Mouse (Mus musculus) heart, embryonic 11.5 days (tissue): ENCODE results near the gene Carmil1. TPM values are rescaled to one million over a fixed set of nuclear protein-coding genes. Genes with fewer than 3 reads are reported as not detected.

Source experiments
- ATAC-seq: fragments of 200-750 bp; cut with Nextera tagmentation; replicated peaks from 2 replicates; pipeline ENCODE4 v1.8.0; 2017; ENCODE audit warnings: moderate library complexity; ENCODE audit not compliant: insufficient number of reproducible peaks, low FRiP score, low TSS enrichment
- H3K27ac ChIP-seq: fragments of 300-500 bp; sonication (generic); 2 replicates; pipeline ENCODE4 v1.5.1; 2014; ENCODE audit warnings: mild to moderate bottlenecking, low read depth, low read length
- H3K27me3 ChIP-seq: fragments of 300-500 bp; sonication (generic); 2 replicates; pipeline ENCODE4 v1.6.1; 2014; ENCODE audit warnings: mild to moderate bottlenecking, low read length, mixed read lengths; ENCODE audit not compliant: control insufficient read depth, insufficient read depth
- H3K36me3 ChIP-seq: fragments of 300-500 bp; sonication (generic); 2 replicates; pipeline ENCODE4 v1.6.1; 2014; ENCODE audit warnings: mild to moderate bottlenecking, low read length, moderate library complexity, mixed read lengths; ENCODE audit not compliant: control insufficient read depth, insufficient read depth
- H3K4me1 ChIP-seq: fragments of 300-500 bp; sonication (generic); 2 replicates; pipeline ENCODE4 v1.6.1; 2014; ENCODE audit warnings: low read length; ENCODE audit not compliant: control insufficient read depth, insufficient read depth
- H3K4me2 ChIP-seq: fragments of 300-500 bp; sonication (generic); 2 replicates; pipeline ENCODE4 v1.6.1; 2014; ENCODE audit warnings: mild to moderate bottlenecking, moderate library complexity
- H3K4me3 ChIP-seq: fragments of 300-500 bp; sonication (generic); 2 replicates; pipeline ENCODE4 v1.5.1; 2014; ENCODE audit warnings: low read depth, low read length
- H3K9ac ChIP-seq: fragments of 300-500 bp; sonication (generic); 2 replicates; pipeline ENCODE4 v1.6.1; 2014; ENCODE audit warnings: mild to moderate bottlenecking, low read depth, low read length, moderate library complexity
- H3K9me3 ChIP-seq: fragments of 300-500 bp; sonication (generic); replicated peaks from 2 replicates; pipeline ENCODE4 v1.6.1; 2016; ENCODE audit warnings: low read length; ENCODE audit not compliant: control insufficient read depth
- WGBS: fragments of 180-500 bp; shearing (Covaris S2); extraction: QIAGEN DNeasy Blood & Tissue Kit; methylation state at CpG from one replicate; pipeline ENCODE4 v1.1.7; 2014; ENCODE audit not compliant: insufficient replicate concordance; 5-methylcytosine and 5-hydroxymethylcytosine counted together
- polyA plus RNA-seq: library from polyadenylated mRNA; unstranded; fragments of >200 nt; fragmentation: Nextera tagmentation; extraction: Ambion mirVana; gene quantifications from 2 replicates; pipeline ENCODE4 v1.2.1, GENCODE M21; 2014

Carmil1 gene
- polyA plus RNA-seq, 1 experiment from 2014 or later: 8.4 TPM

DNA sequence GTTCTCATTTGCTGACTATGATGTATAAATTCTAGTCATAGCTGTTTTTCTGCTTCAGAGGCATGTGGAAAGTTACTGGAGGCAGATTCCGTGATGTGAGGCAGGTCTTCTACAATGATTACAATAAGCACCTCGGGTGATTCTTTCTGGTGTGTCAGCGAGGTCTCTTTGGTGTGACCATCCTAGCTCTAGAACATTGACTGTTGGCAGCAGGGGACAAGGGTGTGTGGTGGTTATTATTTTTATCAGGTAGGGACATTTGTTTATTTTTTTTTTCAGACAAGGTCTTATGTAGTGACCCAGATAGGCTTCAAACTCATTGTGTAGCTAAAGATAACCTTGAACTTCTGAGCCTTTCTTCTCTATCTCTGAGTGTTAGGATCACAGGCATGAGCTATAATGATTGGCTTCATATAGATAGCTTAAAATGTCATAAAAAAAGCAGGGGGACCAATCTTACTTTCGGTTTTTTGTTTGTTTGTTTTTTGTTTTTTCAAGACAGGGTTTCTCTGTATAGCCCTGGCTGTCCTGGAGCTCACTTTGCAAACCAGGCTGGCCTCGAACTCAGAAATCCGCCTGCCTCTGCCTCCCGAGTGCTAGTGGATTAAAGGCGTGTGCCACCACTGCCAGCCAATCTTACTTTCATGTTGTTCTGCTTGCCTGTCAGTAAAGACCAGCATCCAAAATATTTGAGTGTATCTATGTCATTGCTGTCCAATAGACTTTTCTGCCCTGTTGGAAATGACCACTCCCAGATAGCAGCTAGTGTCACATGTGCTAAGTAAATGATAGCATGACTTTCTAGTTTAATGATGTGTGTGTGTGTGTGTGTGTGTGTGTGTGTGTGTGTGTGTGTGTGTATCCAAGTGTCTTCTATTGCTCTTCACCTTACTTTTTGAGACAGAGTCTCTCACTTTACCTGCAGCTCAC is 30.7 kb upstream of the Carmil1 start:
- WGBS: 74% methylated on average over 8 of the region's 8 CpGs
- H3K36me3 ChIP-seq: no peaks in the 10 kb centered on the region

DNA sequence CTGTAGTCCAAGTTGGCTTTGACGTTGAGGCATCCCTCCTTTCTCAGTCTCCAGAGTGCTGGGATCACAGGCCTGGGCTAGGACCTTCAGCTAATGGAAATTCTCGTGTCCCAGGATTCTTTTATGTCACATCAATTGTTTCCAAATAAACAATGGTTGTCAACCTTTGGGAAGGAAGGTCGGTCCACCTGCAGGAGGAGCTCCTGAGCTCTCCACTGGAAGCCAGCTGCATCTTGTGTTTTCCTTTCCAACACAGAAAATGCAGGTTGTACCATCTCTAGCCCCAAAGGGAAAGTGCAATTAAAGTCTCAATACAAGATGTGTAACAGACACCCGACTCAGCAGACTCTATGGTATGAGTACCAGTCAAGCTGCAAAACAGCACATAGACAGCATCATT is 25.7 kb upstream of the Carmil1 start:
- Histone ChIP-seq H3K9me3 (no peaks in the 10 kb centered on the region), H3K4me2 (no peak overlapping the region), H3K4me1 (no peaks in the 10 kb centered on the region), H3K4me3 (no peak overlapping the region), H3K27me3 (no peaks in the 10 kb centered on the region), H3K27ac (no peak overlapping the region), H3K9ac (no peak overlapping the region), H3K36me3 (no peaks in the 10 kb centered on the region)
- ATAC-seq: no peak
- WGBS: 45% methylated on average over 4 of the region's 4 CpGs

More for the DNA sequence above, 30.7 kb upstream of the Carmil1 start:
- ATAC-seq: no peak
- H3K27me3 ChIP-seq: no peaks in the 10 kb centered on the region; the same call in 1 of the 2 replicates
- no peak overlapping the region for H3K9ac ChIP-seq
- H3K4me1 ChIP-seq: no peaks in the 10 kb centered on the region
- no peaks in the 10 kb centered on the region for H3K9me3 ChIP-seq
- H3K27ac ChIP-seq: no peak overlapping the region
- H3K4me2 ChIP-seq: no peak overlapping the region
- H3K4me3 ChIP-seq: no peak overlapping the region

DNA sequence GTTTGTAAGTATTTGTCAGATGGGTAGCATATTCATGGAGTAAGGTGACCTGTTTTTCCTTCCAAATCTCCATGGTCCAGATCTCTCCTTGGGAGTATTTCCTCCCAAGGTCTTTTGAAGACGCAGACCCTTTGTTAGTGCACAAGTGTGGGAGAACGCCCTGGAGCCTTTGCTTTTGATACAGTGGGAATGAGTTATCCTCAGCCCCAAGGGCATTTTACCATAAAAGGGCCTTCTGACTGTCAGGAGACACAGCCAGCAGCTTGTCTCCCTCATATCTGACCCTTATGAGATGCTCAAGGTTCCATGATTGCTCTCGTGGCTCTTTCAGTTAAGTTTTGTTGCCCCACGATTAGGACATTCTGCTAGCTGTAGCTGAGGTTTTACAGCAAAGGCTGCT is 24.9 kb upstream of the Carmil1 start:
- Histone ChIP-seq H3K27me3 (no peaks in the 10 kb centered on the region), H3K9ac (no peak overlapping the region), H3K9me3 (no peaks in the 10 kb centered on the region), H3K4me2 (no peak overlapping the region), H3K27ac (no peak overlapping the region), H3K4me3 (no peak overlapping the region), H3K4me1 (no peaks in the 10 kb centered on the region), H3K36me3 (no peaks in the 10 kb centered on the region)
- no peak for ATAC-seq
- WGBS: 66% methylated on average over 4 of the region's 4 CpGs

DNA sequence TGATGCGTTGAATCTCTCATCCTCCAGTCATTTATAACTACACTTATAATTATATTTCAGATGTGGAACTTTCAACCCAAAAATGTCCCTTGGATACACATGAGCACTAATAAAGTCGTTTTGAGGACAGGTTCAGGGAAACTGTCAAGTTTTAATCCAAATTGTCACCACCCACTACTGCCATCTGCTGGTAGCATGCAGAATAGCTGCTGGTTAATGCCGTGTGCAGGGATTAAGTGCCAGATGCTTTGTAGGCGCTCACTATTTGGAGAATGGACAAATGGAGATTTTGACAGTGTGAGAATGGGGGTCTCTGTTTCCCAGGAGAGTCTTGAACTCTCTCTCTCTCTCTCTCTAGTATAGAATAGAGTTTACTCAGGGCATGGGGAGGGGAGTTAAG is 16.7 kb upstream of the Carmil1 start:
- no peak for ATAC-seq
- 17% methylated on average over 4 of the region's 4 CpGs for WGBS

DNA sequence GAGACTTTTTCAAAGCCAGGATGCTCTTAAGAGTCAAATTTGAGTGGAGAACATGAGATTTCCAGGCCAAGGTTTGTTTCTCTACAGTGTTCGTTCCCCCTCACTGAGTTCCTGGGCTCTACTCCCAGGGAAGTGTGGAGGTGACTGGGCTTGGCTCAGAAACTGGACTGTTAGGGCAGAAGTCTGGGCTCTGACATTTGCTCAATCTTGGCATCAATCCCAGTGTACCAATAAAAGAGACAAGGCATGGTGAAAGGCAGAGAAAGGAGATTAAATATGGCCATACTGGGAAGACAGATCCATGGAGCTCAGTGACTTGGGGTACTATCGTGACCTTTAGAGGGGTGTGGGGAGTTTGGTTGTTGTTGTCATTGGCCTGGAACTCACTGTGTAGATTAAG is 6.8 kb upstream of the Carmil1 start:
- no peaks in the 10 kb centered on the region for H3K9me3 ChIP-seq
- 87% methylated on average over 2 of the region's 2 CpGs for WGBS

More for the DNA sequence above, 16.7 kb upstream of the Carmil1 start:
- Histone ChIP-seq H3K27me3 (peaks cover 6% of the 10 kb centered on the region; the same call in 1 of the 2 replicates), H3K36me3 (no peaks in the 10 kb centered on the region), H3K9ac (no peak overlapping the region), H3K4me3 (no peak overlapping the region), H3K4me1 (no peaks in the 10 kb centered on the region), H3K9me3 (no peaks in the 10 kb centered on the region), H3K27ac (no peak overlapping the region), H3K4me2 (no peak overlapping the region)

DNA sequence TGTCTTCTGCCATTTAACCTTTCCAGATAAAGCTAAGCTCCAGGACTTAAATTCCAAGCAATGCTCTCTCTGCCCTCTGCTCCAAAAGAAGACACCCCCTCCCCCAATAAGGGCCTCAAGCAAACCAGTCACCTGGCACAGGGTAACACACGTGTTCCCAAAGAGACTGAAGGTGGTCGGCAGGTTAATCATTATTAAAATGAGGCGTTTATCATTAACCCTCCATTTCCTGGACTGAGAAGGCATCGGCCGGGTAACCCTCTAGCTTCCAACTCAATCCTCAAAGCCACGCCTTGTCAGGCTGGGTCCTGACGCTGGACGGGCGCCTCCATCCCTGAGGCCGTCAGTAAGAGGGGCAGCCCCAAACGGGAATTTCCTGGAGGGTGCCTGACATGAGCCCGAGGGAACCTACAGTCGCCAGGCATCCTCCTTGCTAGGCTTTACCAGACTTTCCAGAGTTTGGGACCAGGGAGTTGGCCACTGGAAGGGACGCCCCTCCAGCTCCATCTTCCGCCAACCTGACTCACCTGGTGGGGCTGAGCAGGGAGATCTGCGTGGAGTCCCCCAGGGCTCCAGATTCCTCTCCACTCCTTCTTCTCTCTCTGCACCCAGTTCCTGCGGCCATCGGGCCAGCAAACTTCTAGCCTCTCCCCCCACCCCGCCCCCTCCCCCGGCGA is 695 bp downstream of the Carmil1 start:
- Histone ChIP-seq H3K27me3 (peaks cover 19% of the 10 kb centered on the region), H3K4me3 (peak overlapping the region; percentile 69), H3K4me1 (0 out of 2 replicates have a peak, but pooled peaks cover 8% of the 10 kb centered on the region), H3K9me3 (no peaks in the 10 kb centered on the region), H3K9ac (peak overlapping the region; percentile 74; the same call in 1 of the 2 replicates), H3K4me2 (peak overlapping the region; percentile 87), H3K27ac (no peak overlapping the region), H3K36me3 (no peaks in the 10 kb centered on the region)
- 1% methylated on average over 21 of the region's 21 CpGs for WGBS
- no peak for ATAC-seq

More for the DNA sequence above, 6.8 kb upstream of the Carmil1 start:
- Histone ChIP-seq H3K4me3 (no peak overlapping the region), H3K4me1 (no peaks in the 10 kb centered on the region), H3K27ac (no peak overlapping the region), H3K36me3 (no peaks in the 10 kb centered on the region), H3K4me2 (no peak overlapping the region), H3K9ac (no peak overlapping the region), H3K27me3 (peaks cover 6% of the 10 kb centered on the region; the same call in 1 of the 2 replicates)
- ATAC-seq: no peak

DNA sequence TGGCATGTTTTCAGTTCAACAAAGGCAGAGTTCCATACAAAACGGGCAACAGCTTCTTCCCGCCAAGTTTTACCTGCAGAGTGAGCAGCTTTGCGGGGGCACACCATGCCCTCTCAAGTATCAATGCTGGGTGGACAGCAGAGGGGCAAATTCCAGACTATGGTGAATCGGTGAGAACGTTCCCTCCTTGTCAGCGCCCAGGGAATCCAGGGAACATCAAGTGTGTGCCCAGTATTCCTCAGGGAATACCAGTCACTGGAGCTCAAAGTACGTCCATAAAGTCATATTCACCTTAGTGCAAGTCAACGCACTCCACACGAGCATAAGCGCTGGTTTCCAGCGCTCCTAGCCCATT is 1.2 kb downstream of the Carmil1 start:
- ATAC-seq: no peak
- no peak overlapping the region for H3K27ac ChIP-seq
- H3K4me1 ChIP-seq: 0 out of 2 replicates have a peak, but pooled peaks cover 8% of the 10 kb centered on the region
- no peaks in the 10 kb centered on the region for H3K36me3 ChIP-seq
- H3K9ac ChIP-seq: no peak overlapping the region
- 54% methylated on average over 11 of the region's 11 CpGs for WGBS
- H3K4me2 ChIP-seq: peak overlapping the region; percentile 87; the same call in 1 of the 2 replicates
- H3K4me3 ChIP-seq: no peak overlapping the region
- H3K27me3 ChIP-seq: peaks cover 19% of the 10 kb centered on the region
- no peaks in the 10 kb centered on the region for H3K9me3 ChIP-seq

DNA sequence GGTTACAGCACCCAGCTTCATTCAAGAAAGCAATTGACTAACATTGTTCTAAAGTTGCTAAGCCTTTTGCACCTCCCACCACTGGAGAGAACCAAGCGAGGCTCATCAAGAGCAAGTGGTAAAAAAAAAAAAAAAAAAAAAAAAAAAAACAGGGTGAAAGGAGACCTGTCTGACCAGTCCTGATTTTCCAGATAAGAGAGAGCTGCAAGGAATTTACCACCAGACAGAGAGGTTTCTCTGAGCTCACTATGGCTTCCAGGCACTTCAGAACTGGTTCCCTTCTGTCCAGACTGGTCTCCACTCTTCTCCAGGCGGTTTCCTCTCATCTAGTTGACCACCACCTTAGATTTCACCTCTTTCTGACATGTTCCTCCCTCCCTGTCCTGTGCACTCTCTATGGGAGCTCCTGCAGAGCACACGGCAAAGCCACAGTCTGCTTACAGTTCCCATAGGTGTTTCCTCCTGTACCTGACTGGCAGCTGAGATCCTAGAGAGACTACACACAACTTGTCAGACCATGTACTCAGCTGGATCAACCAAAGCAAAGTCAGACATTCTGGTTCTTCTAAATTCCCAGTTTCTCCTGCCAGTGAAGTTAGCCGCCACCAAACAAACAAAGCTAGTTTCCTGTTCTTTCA is 7.7 kb downstream of the Carmil1 start:
- no peak overlapping the region for H3K4me3 ChIP-seq
- 0 out of 2 replicates have a peak, but pooled peaks cover under 1% of the 10 kb centered on the region for H3K27me3 ChIP-seq
- no peaks in the 10 kb centered on the region for H3K9me3 ChIP-seq
- no peak for ATAC-seq
- H3K27ac ChIP-seq: no peak overlapping the region
- H3K4me1 ChIP-seq: no peaks in the 10 kb centered on the region
- no peak overlapping the region for H3K9ac ChIP-seq
- H3K36me3 ChIP-seq: no peaks in the 10 kb centered on the region
- 63% methylated on average over 4 of the region's 4 CpGs for WGBS
- no peak overlapping the region for H3K4me2 ChIP-seq
